Mouse (Mus musculus) C2C12 (cell line): ENCODE data around the gene Brwd1. TPM values are rescaled to one million over a fixed set of nuclear protein-coding genes. Genes with fewer than 3 reads are reported as not detected.
"Not testable (repeated sequence)": the region's sequence is repeated elsewhere in the genome, so short reads cannot be mapped to it uniquely, and the experiment has no call there.

ENCODE experiments used
- H3K27me3 ChIP-seq: one replicate; pipeline ENCODE4 v1.6.1; 2011; ENCODE audit not compliant: control insufficient read depth, insufficient read depth, insufficient read length
- H3K36me3 ChIP-seq: one replicate; pipeline ENCODE4 v1.6.1; 2011; ENCODE audit not compliant: control insufficient read depth, insufficient read depth
- H3K4me3 ChIP-seq: one replicate; pipeline ENCODE4 v1.5.1; 2011; ENCODE audit warnings: mild to moderate bottlenecking, control low read depth; ENCODE audit not compliant: poor library complexity, insufficient read depth, severe bottlenecking
- H3K79me2 ChIP-seq: one replicate; pipeline ENCODE4 v1.6.1; 2011; ENCODE audit not compliant: control insufficient read depth, insufficient read depth
- H3K79me3 ChIP-seq: one replicate; pipeline ENCODE4 v1.6.1; 2011; ENCODE audit warnings: low read depth, control low read depth
- H3ac ChIP-seq: one replicate; pipeline ENCODE3; 2011; ENCODE audit warnings: low read depth; ENCODE audit not compliant: control insufficient read depth, insufficient read length
- CEBPB ChIP-seq: IDR thresholded peaks from one replicate; pipeline ENCODE4 v1.6.1; 2011; ENCODE audit warnings: low read depth, mild to moderate bottlenecking, control low read depth, moderate library complexity
- CTCF ChIP-seq: IDR thresholded peaks from one replicate; pipeline ENCODE4 v1.5.1; 2011; ENCODE audit not compliant: control insufficient read depth, insufficient read depth, insufficient read length
- FOSL1 ChIP-seq: IDR thresholded peaks from one replicate; pipeline ENCODE4 v1.8.0; 2011; ENCODE audit warnings: mild to moderate bottlenecking, low read length; ENCODE audit not compliant: poor library complexity, insufficient read depth, severe bottlenecking
- MAX ChIP-seq: IDR thresholded peaks from one replicate; pipeline ENCODE4 v1.6.1; 2011; ENCODE audit warnings: mild to moderate bottlenecking, control low read depth
- MYOD1 ChIP-seq: IDR thresholded peaks from one replicate; pipeline ENCODE4 v1.6.1; 2011; ENCODE audit warnings: low read depth; ENCODE audit not compliant: control insufficient read depth, insufficient read length
- MYOG ChIP-seq: IDR thresholded peaks from one replicate; pipeline ENCODE4 v1.6.1; 2011; ENCODE audit not compliant: control insufficient read depth, insufficient read length; ENCODE audit errors: extremely low read depth
- USF1 ChIP-seq: IDR thresholded peaks from one replicate; pipeline ENCODE4 v1.6.1; 2011; ENCODE audit warnings: low read depth, mild to moderate bottlenecking, control low read depth, moderate library complexity
- polyA plus RNA-seq: library from polyadenylated mRNA; unstranded; fragments of >200 nt; fragmentation: generic; extraction: Trizol; gene quantifications from one replicate; pipeline ENCODE4 v1.2.1, GENCODE M21; 2012; ENCODE audit warnings: missing spikeins

The Brwd1 gene
- polyA plus RNA-seq, 1 experiment: 11.1 TPM

- Histone ChIP-seq H3K79me2 (peaks cover 26% of the 10 kb centered on the region), H3ac (no peak overlapping the region), H3K79me3 (peaks cover 22% of the 10 kb centered on the region), H3K27me3 (no peaks in the 10 kb centered on the region), H3K36me3 (peaks cover 42% of the 10 kb centered on the region), H3K4me3 (no peak overlapping the region)
- TF ChIP-seq MAX (no peak), CEBPB (no peak), USF1 (no peak), CTCF (no peak), MYOD1 (no peak), FOSL1 (no peak), MYOG (no peak)
Observed at GRCm38 (mm10) chr16:96120022-96120623, 37.8 kb upstream of the Brwd1 start.

DNA sequence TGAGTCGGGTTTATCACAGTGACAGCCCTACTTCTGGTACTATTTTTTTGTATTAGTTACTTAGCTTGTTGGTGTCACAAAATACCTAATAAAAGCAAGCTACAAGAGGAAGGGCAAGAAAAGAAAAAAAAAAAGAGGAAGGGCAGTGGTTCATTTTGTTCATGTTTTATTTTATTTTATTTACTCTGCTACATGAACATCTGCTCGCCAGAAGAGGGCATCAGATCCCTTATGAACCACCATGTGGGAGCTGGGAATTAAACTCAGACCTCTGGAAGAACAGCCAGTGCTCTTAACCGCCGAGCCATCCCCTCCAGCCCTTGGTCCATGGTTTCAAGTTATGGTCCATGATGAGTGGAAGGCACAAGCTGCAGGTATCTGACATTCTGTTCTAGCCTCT lies 32.4 kb upstream of the Brwd1 start:
- no peak overlapping the region for H3K4me3 ChIP-seq
- TF ChIP-seq MYOG: no peak
- TF ChIP-seq CEBPB: no peak
- no peak for TF ChIP-seq FOSL1
- no peak for TF ChIP-seq CTCF
- no peak for TF ChIP-seq USF1
- no peak for TF ChIP-seq MAX
- TF ChIP-seq MYOD1: no peak

GRCm38 (mm10) chr16:96112769-96113168 lies 30.4 kb upstream of the Brwd1 start:
- Histone ChIP-seq H3K27me3 (no peaks in the 10 kb centered on the region), H3ac (no peak overlapping the region), H3K4me3 (no peak overlapping the region), H3K79me3 (no peaks in the 10 kb centered on the region), H3K36me3 (no peaks in the 10 kb centered on the region), H3K79me2 (no peaks in the 10 kb centered on the region)
- TF ChIP-seq MYOD1 (no peak), CTCF (peak; percentile 9), MYOG (no peak), MAX (no peak)

More for the DNA sequence above, 32.4 kb upstream of the Brwd1 start:
- no peaks in the 10 kb centered on the region for H3K79me2 ChIP-seq
- H3K36me3 ChIP-seq: no peaks in the 10 kb centered on the region
- H3K27me3 ChIP-seq: no peaks in the 10 kb centered on the region
- H3K79me3 ChIP-seq: no peaks in the 10 kb centered on the region
- H3ac ChIP-seq: no peak overlapping the region

DNA sequence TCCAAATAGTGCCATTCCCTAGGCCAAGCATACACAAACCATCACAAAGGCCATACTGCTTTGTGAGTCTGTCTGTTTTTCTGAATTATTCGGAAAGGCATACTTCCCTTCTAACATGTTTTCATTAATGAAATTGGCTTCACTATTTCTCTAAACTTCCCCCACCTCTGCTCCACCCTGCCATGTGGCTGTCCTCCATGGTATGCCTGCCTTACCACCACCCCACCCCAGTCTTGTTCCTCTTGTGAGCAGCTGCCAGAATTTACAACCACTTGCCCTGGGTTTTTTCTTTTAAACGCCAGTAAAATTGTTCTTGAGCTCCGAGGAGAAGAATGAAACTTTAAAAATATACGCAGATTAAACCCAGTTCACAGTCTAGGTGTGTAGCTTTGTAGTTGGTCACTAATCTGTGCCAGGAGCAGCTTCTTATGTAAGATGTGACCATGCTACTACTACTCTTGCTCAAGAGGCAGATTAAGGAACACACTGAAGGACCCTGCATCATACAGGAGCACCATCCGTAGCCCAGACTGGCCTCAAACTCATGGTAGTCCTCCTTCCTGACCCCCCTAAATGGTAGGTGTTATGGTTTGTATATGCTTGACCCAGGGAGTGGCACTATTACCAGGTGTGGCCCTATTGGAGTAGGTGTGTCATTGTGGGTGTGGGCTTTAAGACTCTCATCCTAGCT lies 28.5 kb upstream of the Brwd1 start:
- H3ac ChIP-seq: no peak overlapping the region
- H3K79me3 ChIP-seq: no peaks in the 10 kb centered on the region
- TF ChIP-seq CTCF: no peak
- TF ChIP-seq CEBPB: no peak
- no peak for TF ChIP-seq USF1
- no peak for TF ChIP-seq MYOD1
- TF ChIP-seq MYOG: no peak
- TF ChIP-seq FOSL1: no peak
- TF ChIP-seq MAX: no peak
- H3K4me3 ChIP-seq: no peak overlapping the region
- no peaks in the 10 kb centered on the region for H3K36me3 ChIP-seq
- H3K27me3 ChIP-seq: no peaks in the 10 kb centered on the region
- no peaks in the 10 kb centered on the region for H3K79me2 ChIP-seq

DNA sequence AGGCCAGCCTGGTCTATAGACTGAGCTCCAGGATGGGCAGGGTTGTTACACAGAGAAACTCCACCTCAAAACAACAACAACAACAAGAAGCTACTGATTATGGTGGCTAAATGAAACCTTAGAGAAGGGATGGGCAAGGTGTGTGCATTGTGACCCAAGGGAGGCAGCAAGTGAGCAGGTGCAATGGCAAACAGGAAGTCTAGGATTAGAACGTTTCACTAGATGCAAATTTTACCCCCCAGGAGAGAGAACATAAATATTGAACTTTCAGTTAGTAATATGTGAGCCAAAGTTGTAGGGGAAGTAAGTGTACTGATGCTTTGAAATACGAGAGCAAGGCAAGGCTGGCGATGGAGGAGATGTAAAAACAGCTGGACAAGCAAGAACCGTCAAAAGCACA lies 27.3 kb upstream of the Brwd1 start:
- TF ChIP-seq MYOG (no peak), FOSL1 (no peak)
- Histone ChIP-seq H3ac (no peak overlapping the region), H3K79me2 (no peaks in the 10 kb centered on the region), H3K4me3 (no peak overlapping the region), H3K27me3 (no peaks in the 10 kb centered on the region), H3K79me3 (no peaks in the 10 kb centered on the region), H3K36me3 (no peaks in the 10 kb centered on the region)

GRCm38 (mm10) chr16:96103036-96103435 lies 20.7 kb upstream of the Brwd1 start:
- Histone ChIP-seq H3K27me3 (no peaks in the 10 kb centered on the region), H3K36me3 (no peaks in the 10 kb centered on the region), H3ac (no peak overlapping the region), H3K79me3 (no peaks in the 10 kb centered on the region), H3K4me3 (no peak overlapping the region), H3K79me2 (no peaks in the 10 kb centered on the region)
- TF ChIP-seq USF1: no peak
- peak; percentile 26 for TF ChIP-seq CTCF

DNA sequence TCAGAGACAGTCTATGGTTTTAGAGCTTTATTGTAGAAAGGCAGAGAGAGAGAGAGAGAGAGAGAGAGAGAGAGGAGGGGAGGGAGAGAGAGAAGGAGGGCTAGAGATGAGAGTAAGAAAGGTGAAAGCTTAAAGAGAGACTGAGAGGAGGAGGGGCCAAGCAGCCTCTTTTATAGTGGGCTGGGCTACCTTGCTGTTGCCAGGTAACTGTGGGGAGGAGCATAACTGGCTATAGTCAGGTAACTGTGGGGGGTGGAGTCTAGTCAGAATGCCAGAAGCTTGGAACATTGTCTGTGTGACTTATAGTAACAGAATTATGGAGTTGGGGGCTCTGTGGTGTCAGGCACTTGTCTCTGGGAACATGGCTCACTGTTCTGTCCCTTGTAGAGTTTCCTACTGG lies 15.5 kb upstream of the Brwd1 start:
- not testable (repeated sequence) for H3ac ChIP-seq, H3K79me3 ChIP-seq, H3K36me3 ChIP-seq, H3K4me3 ChIP-seq, H3K27me3 ChIP-seq, H3K79me2 ChIP-seq
